Mouse (Mus musculus) small intestine, adult 2 months (tissue): ENCODE results near the gene Gm20388.

Experiments
- CTCF ChIP-seq: fragments of 200-500 bp; IDR thresholded peaks from 2 replicates; pipeline ENCODE4 v1.5.1; 2012; ENCODE audit warnings: low read depth, mild to moderate bottlenecking, control low read depth, inconsistent platforms, low read length, moderate library complexity, mixed read lengths; ENCODE audit not compliant: insufficient replicate concordance, insufficient read length; ENCODE audit errors: extremely low read depth
- POLR2A ChIP-seq: fragments of 200-500 bp; IDR thresholded peaks from 2 replicates; pipeline ENCODE4 v1.6.1; 2012; ENCODE audit warnings: low read depth, mild to moderate bottlenecking, control low read depth, inconsistent platforms, low read length, moderate library complexity

- TF ChIP-seq CTCF (no peak), POLR2A (no peak)
These were observed 4432.5 kb downstream of the Gm20388 start for GRCm38 (mm10) chr8:124343151-124343550.
